Mouse (Mus musculus) large intestine, adult 2 months (tissue): Measurements from ENCODE around the gene Hck. TPM values are rescaled to one million over a fixed set of nuclear protein-coding genes. Genes with fewer than 3 reads are reported as not detected.
A peak's percentile ranks its signal among the peaks of the same experiment; 100 is the strongest.

Experiments
- DNase-seq: peaks from one replicate; pipeline ENCODE4 v3.0.0-alpha.2; 2012; ENCODE audit warnings: low read depth, low spot score
- WGBS: fragments of 180-500 bp; shearing (Covaris S2); methylation state at CpG from one replicate; pipeline ENCODE4 v1.1.7; 2018; 5-methylcytosine and 5-hydroxymethylcytosine counted together
- polyA plus RNA-seq: library from polyadenylated mRNA; depleted of rRNA; stranded (reverse); fragments of >200 nt; gene quantifications from 2 replicates; pipeline ENCODE4 v1.2.3, GENCODE M21; 2012

The Hck gene
- polyA plus RNA-seq, 1 experiment: 18.0 TPM

DNA sequence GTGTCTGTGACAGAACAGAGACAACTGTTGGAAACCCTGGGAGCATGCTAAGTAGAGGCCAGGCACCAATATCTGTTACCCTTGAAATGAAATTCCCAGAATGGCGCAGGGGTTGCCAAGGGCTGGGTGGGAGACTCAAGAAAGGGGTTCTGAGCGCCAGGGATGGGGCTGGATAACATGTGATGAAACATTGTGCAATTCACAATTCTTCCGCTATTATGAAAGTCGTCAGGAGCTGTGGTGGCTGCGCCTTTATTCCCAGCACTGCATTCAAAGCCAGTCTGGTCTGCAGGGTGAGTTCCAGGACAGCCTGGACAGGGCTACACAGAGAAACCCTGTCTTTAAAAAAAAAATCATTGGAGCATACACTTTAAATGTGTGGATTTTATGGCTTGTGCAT, 37.1 kb downstream of the Hck start:
- 55% methylated on average over 5 of the region's 5 CpGs for WGBS
- no peak for DNase-seq

DNA sequence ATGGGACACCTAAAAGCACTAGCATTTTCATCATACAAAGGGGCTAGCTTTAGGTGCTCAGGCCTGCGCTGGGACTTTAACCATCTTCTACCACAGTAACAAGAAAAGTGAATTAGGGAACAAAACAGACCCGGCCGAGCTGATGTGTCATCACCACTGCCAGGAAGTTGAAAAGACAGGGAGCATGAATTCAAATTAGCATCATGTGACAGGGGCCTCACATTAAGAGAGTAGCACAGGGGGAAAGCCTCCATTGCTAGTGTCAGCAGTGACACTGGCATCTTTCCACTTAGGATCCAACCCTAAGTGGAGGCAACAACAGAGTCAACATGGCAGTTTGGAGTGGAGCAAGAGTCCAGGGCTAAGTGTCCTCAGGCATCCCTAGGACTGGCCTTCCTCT, 39.0 kb downstream of the Hck start:
- no peak for DNase-seq
- WGBS: 82% methylated on average over 3 of the region's 3 CpGs

DNA sequence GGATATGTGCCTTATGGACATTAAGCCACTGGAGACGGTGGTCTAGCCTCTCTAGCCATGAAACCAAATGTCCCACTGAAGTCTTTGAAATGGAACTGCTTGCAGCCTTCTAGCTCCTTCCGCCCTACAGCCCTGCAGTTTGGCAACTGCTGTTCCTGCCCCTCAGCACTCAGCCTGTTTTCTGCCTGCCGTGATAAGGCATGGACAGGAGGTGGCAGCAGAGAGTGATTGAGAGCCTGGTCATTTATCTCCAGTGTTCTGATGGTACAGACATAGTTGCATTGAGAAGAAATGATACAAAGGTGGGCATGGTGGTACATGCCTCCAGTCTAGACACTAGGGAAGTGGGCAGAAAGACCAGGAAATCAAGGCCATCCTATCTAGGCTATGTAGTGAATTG, 39.4 kb downstream of the Hck start:
- 14% methylated on average over 3 of the region's 3 CpGs for WGBS
- no peak for DNase-seq

DNA sequence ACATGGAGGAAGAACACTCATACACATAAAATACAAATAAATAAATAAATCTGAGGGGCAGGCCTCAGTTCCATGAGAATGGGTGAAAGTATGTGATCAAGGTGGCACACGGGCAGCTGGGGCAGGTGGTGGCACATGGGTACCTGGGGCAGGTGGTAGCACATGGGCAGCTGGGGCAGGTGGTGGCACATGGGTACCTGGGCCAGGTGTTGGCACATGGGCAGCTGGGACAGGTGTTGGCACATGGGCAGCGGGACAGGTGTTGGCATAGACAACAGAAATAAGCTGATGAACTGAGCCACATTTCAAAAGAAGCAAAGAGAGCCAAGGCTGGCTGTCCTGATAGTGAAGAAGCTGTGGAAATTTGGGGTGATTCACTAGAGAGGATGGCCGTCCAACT, 41.5 kb downstream of the Hck start:
- 35% methylated on average over 3 of the region's 3 CpGs for WGBS
- DNase-seq: no peak

DNA sequence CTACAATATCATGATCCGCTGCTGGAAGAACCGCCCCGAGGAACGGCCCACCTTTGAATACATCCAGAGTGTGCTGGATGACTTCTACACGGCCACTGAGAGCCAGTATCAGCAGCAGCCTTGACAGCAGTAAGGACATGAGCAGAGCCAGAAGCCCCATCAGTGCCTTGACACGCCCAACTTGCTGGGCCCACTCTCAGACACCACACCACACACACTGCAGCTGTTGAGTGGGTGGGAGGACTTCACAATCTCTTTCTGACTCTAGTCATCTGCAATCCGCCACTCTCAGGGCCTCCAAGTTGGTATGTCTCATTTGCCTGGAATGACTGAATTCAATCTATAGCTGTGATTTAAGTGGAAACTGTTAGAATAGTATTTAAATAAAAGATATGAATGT, 42.8 kb downstream of the Hck start:
- no peak for DNase-seq
- WGBS: 77% methylated on average over 7 of the region's 7 CpGs

DNA sequence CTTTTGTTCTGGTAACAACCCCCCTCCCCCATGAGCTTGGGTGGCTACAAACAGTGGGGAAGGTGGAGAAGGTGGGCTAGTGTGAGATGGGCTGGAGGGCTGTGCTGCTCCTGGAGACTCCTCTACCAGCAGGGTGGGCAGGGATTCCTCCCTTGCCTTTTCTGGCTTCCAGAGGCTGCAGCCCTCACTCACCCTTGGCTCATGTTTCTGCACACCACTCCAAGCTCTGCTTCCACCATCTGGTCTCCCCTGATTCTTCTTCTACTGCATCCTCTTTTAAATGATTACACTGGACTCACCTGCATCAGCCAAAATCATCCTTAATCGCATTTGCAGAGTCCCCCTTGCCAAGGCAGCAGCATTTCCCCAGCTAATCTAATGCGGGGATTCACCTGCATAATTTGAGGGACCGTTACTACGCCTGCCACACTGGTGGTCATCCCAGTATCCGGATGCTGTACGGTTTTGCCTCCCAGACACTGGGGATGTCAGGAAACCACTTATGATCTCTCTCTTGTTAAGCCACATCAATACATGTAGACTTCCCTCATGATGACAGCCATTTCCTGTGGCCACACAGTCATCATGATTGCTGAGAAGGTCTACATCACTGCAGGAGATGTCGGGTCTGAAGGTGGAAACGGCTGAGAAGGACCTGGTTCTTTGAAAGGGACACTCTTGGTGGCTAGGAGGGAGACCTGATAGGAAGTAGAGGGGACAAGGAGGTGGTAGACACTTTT, 43.8 kb downstream of the Hck start:
- WGBS: 76% methylated on average over 8 of the region's 8 CpGs
- DNase-seq: no peak

DNA sequence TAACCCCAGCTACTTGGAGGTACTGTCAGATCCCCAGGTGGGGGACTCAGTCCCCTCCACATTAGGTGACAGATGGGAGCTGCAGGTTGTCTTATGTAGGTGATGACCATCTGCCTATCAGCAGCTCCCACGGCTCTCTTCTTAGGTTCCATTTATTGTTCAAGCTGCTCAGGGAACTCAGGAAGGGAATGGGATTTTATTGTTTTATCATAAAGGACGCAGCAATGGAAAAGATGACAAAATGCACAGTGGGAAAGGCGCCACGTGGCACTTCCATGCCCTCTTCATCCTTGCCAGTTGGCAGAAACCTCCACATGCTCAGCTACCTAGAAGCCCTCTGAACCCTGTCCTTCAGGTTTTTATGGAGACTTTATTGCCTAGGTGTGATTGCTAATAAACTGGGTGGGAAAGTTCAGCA, 44.8 kb downstream of the Hck start:
- peak; percentile 92 for DNase-seq
- 35% methylated on average over 4 of the region's 4 CpGs for WGBS

DNA sequence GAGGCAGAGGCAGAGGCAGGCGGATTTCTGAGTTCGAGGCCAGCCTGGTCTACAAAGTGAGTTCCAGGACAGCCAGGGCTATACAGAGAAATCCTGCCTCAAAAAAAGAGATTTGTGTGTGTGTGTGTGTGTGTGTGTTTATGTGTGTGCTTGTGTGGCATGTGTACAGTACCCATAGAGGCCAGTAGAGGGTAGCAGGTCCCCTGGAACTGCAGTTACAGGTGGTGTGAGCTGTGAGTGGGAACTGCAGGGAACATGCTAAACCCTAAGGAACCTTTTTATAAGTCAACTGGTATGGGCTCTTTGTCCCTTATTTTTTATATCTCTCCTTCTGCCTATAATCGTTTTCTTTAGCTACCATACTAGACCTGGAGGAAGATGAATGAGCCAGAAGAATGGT, 49.0 kb downstream of the Hck start:
- WGBS: 84% methylated on average over 2 of the region's 3 CpGs
- no peak for DNase-seq

DNA sequence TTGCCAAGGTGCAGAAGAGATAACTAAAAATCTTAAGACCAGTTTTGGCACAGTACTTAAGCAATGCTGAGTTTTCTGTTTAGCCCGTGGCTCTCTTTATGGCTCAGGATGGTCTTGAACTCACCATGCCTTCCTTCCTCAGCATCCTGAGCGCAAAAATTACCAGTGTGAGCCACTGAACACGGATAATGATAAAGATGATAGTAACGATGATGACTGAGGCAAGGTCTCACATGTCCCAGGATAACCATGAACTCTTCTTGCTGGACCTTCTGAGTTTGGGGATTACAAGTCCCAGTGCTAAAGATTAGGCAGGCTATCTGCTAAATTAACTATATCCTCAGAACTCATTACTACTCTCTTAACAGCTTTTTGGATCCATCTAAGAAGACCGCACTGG, 51.9 kb downstream of the Hck start:
- 83% methylated on average over 5 of the region's 5 CpGs for WGBS
- DNase-seq: no peak

DNA sequence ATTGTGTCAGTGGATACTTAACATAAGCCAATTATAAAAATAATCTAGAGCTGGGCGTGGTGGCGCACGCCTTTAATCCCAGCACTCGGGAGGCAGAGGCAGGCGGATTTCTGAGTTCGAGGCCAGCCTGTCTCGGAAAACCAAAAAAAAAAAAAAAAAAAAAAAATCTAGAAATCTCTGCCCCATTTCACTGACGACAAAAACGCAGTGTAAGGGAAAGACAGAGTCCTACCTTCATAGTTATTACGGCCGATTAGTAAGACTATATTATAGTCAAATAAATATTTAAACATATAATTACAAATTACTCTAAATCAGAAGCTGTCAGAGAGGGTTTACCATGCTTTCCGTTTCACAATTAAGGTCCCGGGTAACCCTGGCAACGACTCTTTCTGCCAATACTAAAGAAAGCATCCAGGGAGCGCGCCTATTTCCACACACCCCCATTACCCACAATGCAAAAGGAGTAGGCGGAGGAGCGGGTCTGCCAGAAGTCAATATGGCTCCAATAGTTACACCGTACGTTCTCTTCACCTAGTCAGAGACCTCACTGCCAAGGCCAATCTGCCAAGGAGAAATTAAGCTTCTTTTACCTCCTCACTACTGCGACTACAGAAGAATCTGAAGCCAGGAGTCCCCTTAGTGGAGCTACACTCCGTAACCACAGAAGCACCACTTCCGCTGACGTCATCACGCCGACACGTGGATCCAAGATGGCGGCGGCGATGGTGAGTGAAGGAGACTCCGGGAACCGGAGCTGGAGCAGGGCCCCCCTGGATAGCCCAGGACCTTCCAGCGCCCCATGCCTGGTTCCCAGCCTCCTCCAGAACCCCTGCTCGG, 52.8 kb downstream of the Hck start, which contains the start of gene Tm9sf4:
TSS of gene Tm9sf4 (plus strand) at position 460 of the 840 bp plus-strand sequence.
- 7% methylated on average over 34 of the region's 34 CpGs for WGBS
- DNase-seq: no peak

DNA sequence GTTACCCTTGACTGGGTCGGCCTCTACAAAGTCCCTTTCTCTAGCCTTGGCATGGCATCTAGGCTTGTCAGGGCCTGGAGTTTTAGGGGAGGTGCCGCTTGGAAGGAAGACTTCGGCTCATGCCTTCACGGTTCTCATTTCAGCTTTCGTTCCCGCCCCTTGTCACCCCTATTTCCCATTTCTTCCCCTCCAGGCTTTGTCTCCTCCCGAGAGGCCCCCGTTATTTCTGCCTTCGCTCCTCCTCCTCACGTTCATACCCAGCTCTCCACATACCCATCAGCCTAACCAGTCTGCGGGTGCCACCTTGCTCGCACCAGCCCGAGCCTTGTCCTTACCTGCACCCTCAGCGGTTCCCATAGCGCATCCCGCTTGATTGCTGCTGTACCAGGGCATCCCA, 53.4 kb downstream of the Hck start:
- WGBS: under 1% methylated on average over 16 of the region's 16 CpGs
- no peak for DNase-seq

DNA sequence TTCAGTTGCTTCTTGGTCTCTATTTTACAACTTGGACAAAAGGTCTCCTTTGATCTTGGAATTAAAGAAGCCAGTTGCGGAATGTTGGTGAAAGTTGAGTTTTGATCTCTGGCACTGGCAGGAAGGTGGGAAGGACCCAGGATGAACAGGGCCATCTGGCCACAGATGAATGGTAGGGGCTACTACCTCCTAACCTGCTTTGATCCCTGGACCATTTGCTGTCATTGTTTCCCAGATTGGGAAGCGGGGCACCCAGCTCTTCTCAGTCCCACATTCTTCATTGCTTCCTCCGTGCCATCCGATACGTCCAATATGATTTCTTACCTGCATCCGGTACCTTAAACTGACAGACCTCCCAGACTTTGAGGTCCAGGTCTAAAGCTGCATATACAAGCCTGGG, 58.9 kb downstream of the Hck start:
- 62% methylated on average over 6 of the region's 6 CpGs for WGBS
- no peak for DNase-seq

DNA sequence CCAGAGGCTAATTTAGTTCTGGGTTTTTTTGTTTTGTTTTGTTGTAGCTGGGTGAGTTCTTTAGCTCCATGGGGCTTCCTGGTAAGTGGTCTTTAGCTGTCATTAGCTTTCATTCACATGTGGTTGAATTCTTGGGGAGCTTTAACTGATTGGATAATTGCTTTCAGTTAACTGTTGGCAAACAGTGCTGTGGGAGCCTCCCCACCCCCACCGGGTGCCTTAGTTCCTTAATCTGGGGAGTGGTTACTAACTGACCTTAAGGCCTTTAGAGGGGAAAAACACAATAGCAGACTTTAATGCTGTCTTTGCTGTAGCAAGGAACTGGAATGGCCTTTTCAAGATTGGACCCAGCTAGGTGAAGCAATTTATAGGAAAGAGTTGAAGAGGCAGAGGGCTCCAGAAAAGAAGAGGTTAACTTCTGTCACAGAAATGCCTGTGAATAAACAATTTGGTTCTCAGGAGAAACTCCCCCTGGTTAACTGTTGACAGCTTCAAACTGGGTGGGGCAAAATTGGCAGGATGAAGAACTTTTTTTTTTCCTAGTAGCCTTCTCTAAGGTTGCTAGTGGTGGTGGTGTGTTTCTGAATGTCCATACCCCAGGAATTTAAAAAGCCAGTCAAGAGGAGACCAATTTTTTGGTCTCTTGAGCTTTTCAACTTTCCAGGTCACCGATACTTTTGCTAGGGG, 60.0 kb downstream of the Hck start:
- no peak for DNase-seq
- 12% methylated on average over 2 of the region's 2 CpGs for WGBS

DNA sequence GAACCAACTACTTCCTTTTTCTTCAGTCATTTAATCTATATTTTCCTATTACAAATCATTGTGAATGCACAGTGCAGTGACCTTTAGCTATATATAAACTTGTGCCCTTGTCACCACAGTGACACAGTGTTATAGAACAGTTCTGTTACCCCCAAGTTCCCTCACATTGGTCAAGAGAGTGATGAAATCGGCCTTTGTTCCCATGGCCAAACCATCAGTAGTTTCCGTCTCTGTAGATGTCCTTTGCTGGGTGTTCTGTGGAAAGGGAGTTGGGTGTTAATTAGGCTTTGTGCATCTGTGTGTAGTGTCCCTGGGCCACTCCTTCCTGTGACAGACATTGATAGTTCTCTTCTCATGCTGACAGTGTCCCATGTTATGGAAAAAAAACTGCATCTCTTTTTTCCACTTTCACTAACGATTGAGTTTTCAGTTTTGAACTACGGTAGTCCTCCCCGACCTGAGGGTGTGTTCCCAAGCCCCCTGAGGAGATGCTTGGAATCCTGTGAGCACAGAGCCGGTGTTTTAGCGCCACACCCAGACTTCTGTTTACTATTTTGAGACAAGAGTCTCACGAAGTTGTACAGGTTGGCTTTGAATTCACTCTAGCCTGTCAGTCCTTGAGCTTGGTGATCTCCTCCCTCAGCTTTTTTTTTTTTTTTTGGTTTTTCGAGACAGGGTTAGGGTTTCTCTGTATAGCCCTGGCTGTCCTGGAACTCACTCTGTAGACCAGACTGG, 62.4 kb downstream of the Hck start:
- no peak for DNase-seq
- WGBS: 59% methylated on average over 9 of the region's 9 CpGs

DNA sequence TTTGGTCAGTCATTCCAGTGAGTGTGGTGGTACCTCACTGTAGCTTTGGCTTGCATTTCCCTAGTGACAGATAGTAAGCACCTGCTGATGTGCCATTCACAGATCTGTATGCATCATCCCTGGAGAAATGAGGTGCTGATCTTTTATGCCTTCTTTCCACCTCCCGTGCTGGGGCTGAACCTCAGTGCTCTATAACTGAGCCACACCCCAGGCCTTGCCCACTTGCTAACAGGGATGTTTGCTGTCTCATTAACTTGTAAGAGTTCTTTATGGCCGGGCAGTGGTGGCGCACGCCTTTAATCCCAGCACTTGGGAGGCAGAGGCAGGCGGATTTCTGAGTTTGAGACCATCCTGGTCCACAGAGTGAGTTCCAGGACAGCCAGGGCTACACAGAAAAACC, 63.7 kb downstream of the Hck start:
- WGBS: 37% methylated on average over 5 of the region's 5 CpGs
- DNase-seq: no peak

DNA sequence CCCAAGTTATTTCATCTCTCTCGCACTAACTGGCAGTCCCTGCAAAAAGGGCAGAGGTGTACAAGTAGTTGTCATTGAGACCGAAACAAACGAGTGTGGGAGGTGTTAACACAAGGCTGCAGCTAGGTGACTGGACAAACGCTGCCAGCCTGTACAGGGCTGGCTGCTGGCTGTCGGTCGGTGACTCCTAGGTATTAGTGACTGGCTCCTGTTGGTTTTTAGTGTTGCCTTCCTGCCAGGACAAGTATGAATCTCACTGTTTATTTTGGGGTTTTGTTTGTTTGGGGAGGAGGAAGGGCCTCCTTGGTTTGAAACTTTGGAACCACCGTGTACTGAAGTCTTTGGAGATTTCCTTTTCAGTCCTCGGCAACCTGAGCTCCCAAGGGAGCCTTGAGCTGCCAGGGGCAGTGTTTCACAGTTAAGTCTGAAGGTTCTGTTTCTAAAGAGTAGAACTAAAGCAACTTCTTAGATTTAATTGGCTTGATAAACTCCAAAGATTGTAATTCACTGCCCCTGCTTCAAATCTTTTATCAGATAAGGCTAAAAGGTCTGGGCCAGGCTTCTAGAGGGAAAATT, 67.8 kb downstream of the Hck start:
- DNase-seq: no peak
- WGBS: 25% methylated on average over 8 of the region's 8 CpGs

DNA sequence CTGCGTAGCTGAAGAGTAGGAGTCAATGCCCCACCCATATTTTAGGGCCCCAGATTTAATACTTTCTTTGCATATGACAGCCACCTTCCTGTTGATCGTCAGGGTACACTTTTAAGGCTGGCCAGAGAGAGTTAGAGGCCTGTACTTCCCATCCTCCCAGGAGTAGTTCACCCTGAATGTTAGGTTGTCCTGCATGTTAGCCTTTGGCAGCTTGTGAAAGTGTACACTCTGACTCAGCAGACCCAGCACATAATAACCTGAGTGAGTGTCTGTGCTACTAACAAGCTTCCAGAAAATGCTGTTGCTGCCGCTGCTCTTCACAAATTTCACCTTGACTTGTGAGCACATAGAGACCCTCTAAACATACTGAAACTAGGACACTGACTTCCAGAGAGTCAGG, 68.9 kb downstream of the Hck start:
- no peak for DNase-seq
- WGBS: 32% methylated on average over 3 of the region's 3 CpGs

DNA sequence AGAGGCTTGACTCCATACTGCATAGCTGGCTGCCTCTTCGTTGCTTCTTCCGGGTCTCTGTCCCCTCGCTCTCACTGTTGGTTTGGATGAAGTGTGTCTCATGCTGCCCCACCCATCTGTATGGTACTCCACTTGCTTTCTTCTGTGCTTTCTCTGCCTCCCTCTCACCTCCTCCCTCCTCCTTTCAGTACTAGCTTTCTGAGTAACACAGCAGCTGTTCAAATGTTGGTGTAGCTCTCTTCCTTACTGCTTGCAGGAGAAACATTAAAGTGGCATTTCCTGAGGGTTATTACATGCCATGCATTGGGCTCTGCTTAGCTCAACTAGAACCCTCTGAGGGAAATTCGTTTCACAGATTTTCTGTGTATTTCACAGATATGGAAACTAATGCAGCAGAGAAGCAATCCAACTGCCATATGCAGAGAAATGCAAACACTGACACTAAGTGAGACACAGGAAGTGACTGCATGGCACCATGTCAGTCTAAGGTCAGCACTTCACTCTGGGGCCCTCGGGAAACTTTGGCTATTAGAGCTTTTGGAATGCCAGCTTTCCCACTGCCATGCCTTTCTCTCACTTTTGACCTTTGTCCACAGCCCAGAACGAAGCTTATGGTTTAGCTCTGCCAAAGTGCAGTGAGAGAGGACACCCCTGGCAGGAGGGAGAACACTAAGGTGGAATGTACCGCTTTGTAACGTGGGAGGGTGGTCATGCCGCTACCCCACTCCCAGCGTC, 71.0 kb downstream of the Hck start:
- no peak for DNase-seq
- WGBS: 41% methylated on average over 10 of the region's 10 CpGs

DNA sequence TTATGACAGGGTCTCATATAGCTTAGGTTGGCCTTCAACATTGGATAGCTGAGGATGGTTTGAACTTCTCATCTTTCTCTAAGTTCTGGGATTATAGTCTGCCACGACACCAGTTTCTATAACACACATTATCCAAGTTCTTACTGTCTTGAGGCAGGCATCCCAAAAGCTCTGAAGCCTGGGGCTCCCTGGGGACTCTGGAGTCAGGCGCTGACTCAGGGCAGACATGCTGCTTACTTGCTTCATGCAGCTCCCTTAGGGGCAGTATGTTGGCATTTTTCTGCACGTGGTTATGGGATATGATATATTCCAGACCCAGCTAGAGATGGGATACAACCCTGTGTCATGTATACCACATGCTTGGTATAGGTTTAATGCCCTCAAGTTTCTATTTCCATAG, 71.7 kb downstream of the Hck start:
- 78% methylated on average over 3 of the region's 3 CpGs for WGBS
- no peak for DNase-seq
